Mouse (Mus musculus): ENCODE measurements around the gene Crim1. TPM values are rescaled to one million over a fixed set of nuclear protein-coding genes. Genes with fewer than 3 reads are reported as not detected.

Crim1 gene
- total RNA-seq, 1 experiment = 61.7 TPM

- H3K9me3 ChIP-seq (ENCODE audit: control insufficient read depth, insufficient read depth, low read depth, low read length) = no peaks in the 10 kb centered on the region
- H3K4me3 ChIP-seq (ENCODE audit: insufficient read depth in 1 of 2, low read depth in 1 of 2, low read length in 2 of 2, poor library complexity in 1 of 2, severe bottlenecking in 1 of 2) = no peak overlapping the region
- H3K4me1 ChIP-seq (ENCODE audit: control insufficient read depth in 2 of 2, insufficient read depth in 2 of 2, low read length in 2 of 2, poor library complexity in 1 of 2) = no peaks in the 10 kb centered on the region
- in situ Hi-C loops (cut with MboI; ENCODE audit: low sequenced_read_pairs in 2 of 2, unreplicated experiment in 2 of 2) = no loop called here
- no peak overlapping the region for H3K9ac ChIP-seq (ENCODE audit: insufficient read depth, low read depth, low read length, poor library complexity, severe bottlenecking)
- no peak for DNase-seq (ENCODE audit: low read depth, low spot score)
- H3K27ac ChIP-seq (ENCODE audit: insufficient read depth, low read depth, low read length, poor library complexity, severe bottlenecking) = no peak overlapping the region
- H3K36me3 ChIP-seq (ENCODE audit: control insufficient read depth, insufficient read depth, low read length, poor library complexity, severe bottlenecking) = no peaks in the 10 kb centered on the region
- TF ChIP-seq ZC3H11A (IDR thresholded peaks at IDR 0.05; ENCODE audit: borderline replicate concordance, low read depth, low read length) (no peak), ZNF384 (IDR thresholded peaks at IDR 0.05; ENCODE audit: low read depth, low read length) (no peak), HCFC1 (IDR thresholded peaks at IDR 0.05; ENCODE audit: borderline replicate concordance, insufficient read depth, low read length) (no peak), MAFK (IDR thresholded peaks at IDR 0.05; ENCODE audit: insufficient read depth, low read depth, low read length) (no peak), CHD2 (IDR thresholded peaks at IDR 0.05; ENCODE audit: low read depth, low read length) (no peak)
Measured at GRCm38 (mm10) chr17:78237954-78238353, 37.9 kb downstream of the Crim1 start.

- in situ Hi-C loops (cut with MboI; ENCODE audit: low sequenced_read_pairs in 2 of 2, unreplicated experiment in 2 of 2) = no loop called here
- H3K27ac ChIP-seq (ENCODE audit: insufficient read depth, low read depth, low read length, poor library complexity, severe bottlenecking) = no peak overlapping the region
- H3K36me3 ChIP-seq (ENCODE audit: control insufficient read depth, insufficient read depth, low read length, poor library complexity, severe bottlenecking) = no peaks in the 10 kb centered on the region
- no peak for DNase-seq (ENCODE audit: low read depth, low spot score)
- no peaks in the 10 kb centered on the region for H3K9me3 ChIP-seq (ENCODE audit: control insufficient read depth, insufficient read depth, low read depth, low read length)
- no peaks in the 10 kb centered on the region for H3K4me1 ChIP-seq (ENCODE audit: control insufficient read depth in 2 of 2, insufficient read depth in 2 of 2, low read length in 2 of 2, poor library complexity in 1 of 2)
- H3K4me3 ChIP-seq (ENCODE audit: insufficient read depth in 1 of 2, low read depth in 1 of 2, low read length in 2 of 2, poor library complexity in 1 of 2, severe bottlenecking in 1 of 2) = no peak overlapping the region
- H3K9ac ChIP-seq (ENCODE audit: insufficient read depth, low read depth, low read length, poor library complexity, severe bottlenecking) = no peak overlapping the region
- TF ChIP-seq CHD2 (IDR thresholded peaks at IDR 0.05; ENCODE audit: low read depth, low read length) (no peak), HCFC1 (IDR thresholded peaks at IDR 0.05; ENCODE audit: borderline replicate concordance, insufficient read depth, low read length) (no peak), MAFK (IDR thresholded peaks at IDR 0.05; ENCODE audit: insufficient read depth, low read depth, low read length) (no peak), ZC3H11A (IDR thresholded peaks at IDR 0.05; ENCODE audit: borderline replicate concordance, low read depth, low read length) (no peak), ZNF384 (IDR thresholded peaks at IDR 0.05; ENCODE audit: low read depth, low read length) (no peak)
Measured at GRCm38 (mm10) chr17:78240161-78240560, 40.1 kb downstream of the Crim1 start.

GRCm38 (mm10) chr17:78241238-78241637, 41.2 kb downstream of the Crim1 start:
- Histone ChIP-seq H3K9me3 (ENCODE audit: control insufficient read depth, insufficient read depth, low read depth, low read length) (no peaks in the 10 kb centered on the region), H3K27ac (ENCODE audit: insufficient read depth, low read depth, low read length, poor library complexity, severe bottlenecking) (no peak overlapping the region), H3K4me3 (ENCODE audit: insufficient read depth in 1 of 2, low read depth in 1 of 2, low read length in 2 of 2, poor library complexity in 1 of 2, severe bottlenecking in 1 of 2) (no peak overlapping the region), H3K4me1 (ENCODE audit: control insufficient read depth in 2 of 2, insufficient read depth in 2 of 2, low read length in 2 of 2, poor library complexity in 1 of 2) (no peaks in the 10 kb centered on the region), H3K9ac (ENCODE audit: insufficient read depth, low read depth, low read length, poor library complexity, severe bottlenecking) (no peak overlapping the region), H3K36me3 (ENCODE audit: control insufficient read depth, insufficient read depth, low read length, poor library complexity, severe bottlenecking) (no peaks in the 10 kb centered on the region)
- in situ Hi-C loops (cut with MboI; ENCODE audit: low sequenced_read_pairs in 2 of 2, unreplicated experiment in 2 of 2) = no loop called here
- DNase-seq (ENCODE audit: low read depth, low spot score) = no peak
- no peak for TF ChIP-seq HCFC1 (IDR thresholded peaks at IDR 0.05; ENCODE audit: borderline replicate concordance, insufficient read depth, low read length)
- TF ChIP-seq CHD2 (IDR thresholded peaks at IDR 0.05; ENCODE audit: low read depth, low read length) = no peak

- Histone ChIP-seq H3K27ac (ENCODE audit: insufficient read depth, low read depth, low read length, poor library complexity, severe bottlenecking) (no peak overlapping the region), H3K9me3 (ENCODE audit: control insufficient read depth, insufficient read depth, low read depth, low read length) (no peaks in the 10 kb centered on the region), H3K9ac (ENCODE audit: insufficient read depth, low read depth, low read length, poor library complexity, severe bottlenecking) (no peak overlapping the region), H3K36me3 (ENCODE audit: control insufficient read depth, insufficient read depth, low read length, poor library complexity, severe bottlenecking) (no peaks in the 10 kb centered on the region), H3K4me1 (ENCODE audit: control insufficient read depth in 2 of 2, insufficient read depth in 2 of 2, low read length in 2 of 2, poor library complexity in 1 of 2) (no peaks in the 10 kb centered on the region), H3K4me3 (ENCODE audit: insufficient read depth in 1 of 2, low read depth in 1 of 2, low read length in 2 of 2, poor library complexity in 1 of 2, severe bottlenecking in 1 of 2) (no peak overlapping the region)
- TF ChIP-seq HCFC1 (IDR thresholded peaks at IDR 0.05; ENCODE audit: borderline replicate concordance, insufficient read depth, low read length) (no peak), MAFK (IDR thresholded peaks at IDR 0.05; ENCODE audit: insufficient read depth, low read depth, low read length) (no peak), ZC3H11A (IDR thresholded peaks at IDR 0.05; ENCODE audit: borderline replicate concordance, low read depth, low read length) (no peak), ZNF384 (IDR thresholded peaks at IDR 0.05; ENCODE audit: low read depth, low read length) (no peak), CHD2 (IDR thresholded peaks at IDR 0.05; ENCODE audit: low read depth, low read length) (no peak)
- in situ Hi-C loops (cut with MboI; ENCODE audit: low sequenced_read_pairs in 2 of 2, unreplicated experiment in 2 of 2) = no loop called here
- no peak for DNase-seq (ENCODE audit: low read depth, low spot score)
Measured at GRCm38 (mm10) chr17:78244752-78245151, 44.7 kb downstream of the Crim1 start.

GRCm38 (mm10) chr17:78245444-78245843, 45.4 kb downstream of the Crim1 start:
- no peak overlapping the region for H3K27ac ChIP-seq (ENCODE audit: insufficient read depth, low read depth, low read length, poor library complexity, severe bottlenecking)
- H3K36me3 ChIP-seq (ENCODE audit: control insufficient read depth, insufficient read depth, low read length, poor library complexity, severe bottlenecking) = no peaks in the 10 kb centered on the region
- H3K4me1 ChIP-seq (ENCODE audit: control insufficient read depth in 2 of 2, insufficient read depth in 2 of 2, low read length in 2 of 2, poor library complexity in 1 of 2) = no peaks in the 10 kb centered on the region
- H3K9ac ChIP-seq (ENCODE audit: insufficient read depth, low read depth, low read length, poor library complexity, severe bottlenecking) = no peak overlapping the region
- TF ChIP-seq ZC3H11A (IDR thresholded peaks at IDR 0.05; ENCODE audit: borderline replicate concordance, low read depth, low read length) = no peak
- no peaks in the 10 kb centered on the region for H3K9me3 ChIP-seq (ENCODE audit: control insufficient read depth, insufficient read depth, low read depth, low read length)
- DNase-seq (ENCODE audit: low read depth, low spot score) = no peak
- no peak overlapping the region for H3K4me3 ChIP-seq (ENCODE audit: insufficient read depth in 1 of 2, low read depth in 1 of 2, low read length in 2 of 2, poor library complexity in 1 of 2, severe bottlenecking in 1 of 2)
- in situ Hi-C loops (cut with MboI; ENCODE audit: low sequenced_read_pairs in 2 of 2, unreplicated experiment in 2 of 2) = no loop called here
